ENCODE assay signal across 12 mouse cellular contexts in the genomic region with DNA sequence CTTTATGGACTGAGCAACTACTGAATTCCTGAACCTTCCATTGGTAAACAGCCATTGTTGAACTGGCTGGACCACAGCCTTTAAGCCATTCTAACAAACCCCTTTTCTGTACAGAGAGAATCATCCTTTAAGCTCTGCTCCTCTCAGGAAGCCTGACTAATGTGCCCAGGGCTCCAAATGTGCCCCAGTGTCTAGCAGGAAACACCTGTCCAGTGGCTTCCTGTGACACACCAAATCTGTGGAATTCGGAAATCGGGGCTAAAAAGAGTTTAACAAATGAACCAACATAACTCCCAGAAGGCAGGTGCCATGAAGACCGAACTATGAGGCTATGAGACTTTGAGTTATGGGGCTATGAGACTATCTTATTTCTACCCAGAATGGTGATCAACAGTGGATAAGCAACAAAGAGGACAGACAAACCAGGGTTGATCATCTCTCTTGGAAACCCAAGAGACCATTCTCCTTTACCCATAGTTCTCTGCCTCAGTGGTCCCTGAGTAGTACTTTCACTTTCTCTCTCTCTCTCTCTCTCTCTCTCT. TPM values are rescaled to one million over a fixed set of nuclear protein-coding genes. Genes with fewer than 3 reads are reported as not detected.
A peak's percentile ranks its signal among the peaks of the same experiment; 100 is the strongest.
DNase-seq lines count a peak whose midpoint lies in the region; ATAC-seq and TF ChIP-seq lines count a peak whose summit lies in the region.
"Had no signal": no experiment of that assay in that cellular context is flagged by ENCODE, and none has a peak within 500 bp of the region (broad histone marks: within the 10 kb centered on the region; RNA-seq: fewer than 3 reads in every experiment).

No protein-coding gene starts in this region.

- H3K4me2 ChIP-seq in heart, embryonic 11.5 days: no peak overlapping the region

- peak in 1 of 2 experiments; percentile 51 for DNase-seq in heart, adult 2 months
- DNase-seq in 416B (ENCODE audit: low read depth): peak; percentile 92
- DNase-seq in kidney, postnatal 14 days: peak; percentile 71
- no peak for DNase-seq in urinary bladder, adult 18-20 months (ENCODE audit: low spot score in 2 of 2)
- DNase-seq in neural tube, embryonic 10.5 days (ENCODE audit: extremely low spot score, low spot score): no peak
- DNase-seq in right cerebral cortex, postnatal 10 days (ENCODE audit: low spot score in 2 of 2): no peak
- DNase-seq: adrenal gland, postnatal 10 days; embryo, embryonic 11 days; thymus, adult 2 months had no signal

- no peak for TF ChIP-seq CTCF in heart, adult 2 months (IDR thresholded peaks at IDR 0.05)

- TF ChIP-seq EP300 in heart, adult 2 months (IDR thresholded peaks at IDR 0.05; ENCODE audit: insufficient read depth, low read depth, low read length): peak; percentile 83; the same call in 1 of the 2 replicates

- intact Hi-C loops in heart, adult 2 months (cut with DNase I): no loop called here

- no peaks in the 10 kb centered on the region for H3K27me3 ChIP-seq in heart, adult 2 months (ENCODE audit: control insufficient read depth, insufficient read depth, low read length)
- 0 out of 2 replicates have a peak, but pooled peaks cover 2% of the 10 kb centered on the region for H3K27me3 ChIP-seq in heart, embryonic 11.5 days (ENCODE audit: control insufficient read depth, insufficient read depth, low read length)

- peaks cover 33% of the 10 kb centered on the region for H3K4me1 ChIP-seq in heart, adult 2 months (ENCODE audit: control insufficient read depth, insufficient read depth, low read length)
- H3K4me1 ChIP-seq in heart, embryonic 11.5 days (ENCODE audit: control insufficient read depth, insufficient read depth, low read length): peaks cover 55% of the 10 kb centered on the region

- no peak for ATAC-seq in heart, embryonic 11.5 days (replicated peaks; ENCODE audit: insufficient number of reproducible peaks, low FRiP score, low TSS enrichment)
- ATAC-seq in granulocyte monocyte progenitor cell, adult 5-6 weeks (replicated peaks; ENCODE audit: poor library complexity, severe bottlenecking): peak; percentile 17; the same call in 1 of the 2 replicates
- ATAC-seq: intestine, embryonic 16.5 days had no signal

- H3K79me2 ChIP-seq in heart, adult 2 months (replicated peaks; ENCODE audit: control insufficient read depth, insufficient read depth, low read length): 0 out of 2 replicates have a peak, but pooled peaks cover 2% of the 10 kb centered on the region

- no peaks in the 10 kb centered on the region for H3K9me3 ChIP-seq in heart, embryonic 11.5 days (replicated peaks; ENCODE audit: control insufficient read depth, low read length)

- TF ChIP-seq POLR2A in heart, adult 2 months (IDR thresholded peaks at IDR 0.05; ENCODE audit: insufficient read depth, low read depth, low read length): 0 out of 2 replicates have a peak, but pooled peaks have one; percentile 21

- 52% methylated on average over 3 of the region's 3 CpGs for WGBS in heart, adult 2 months
- 62% methylated on average over 3 of the region's 3 CpGs for WGBS in heart, embryonic 11.5 days (ENCODE audit: insufficient replicate concordance)

- H3K27ac ChIP-seq in heart, adult 2 months: peak overlapping the region; percentile 84
- no peak overlapping the region; the same call in 1 of the 2 replicates for H3K27ac ChIP-seq in heart, embryonic 11.5 days (ENCODE audit: low read depth, low read length)

- H3K9ac ChIP-seq in heart, adult 2 months (ENCODE audit: low read depth, low read length): no peak overlapping the region
- no peak overlapping the region for H3K9ac ChIP-seq in heart, embryonic 11.5 days (ENCODE audit: low read depth, low read length)

- H3K4me3 ChIP-seq in heart, adult 2 months: no peak overlapping the region
- no peak overlapping the region for H3K4me3 ChIP-seq in heart, embryonic 11.5 days (ENCODE audit: low read depth, low read length)

- peaks cover 24% of the 10 kb centered on the region for H3K36me3 ChIP-seq in heart, adult 2 months (ENCODE audit: control insufficient read depth, insufficient read depth, low read length)
- H3K36me3 ChIP-seq in heart, embryonic 11.5 days (ENCODE audit: control insufficient read depth, insufficient read depth, low read length): no peaks in the 10 kb centered on the region

RNA-seq across cellular contexts. Expression of gene Sh3bp5, which starts 4.0 kb away (rescaled TPM):
- 10 to 100 TPM; 51.0 to 58.3 TPM for total RNA-seq in heart, adult 2 months (2021)
- polyA plus RNA-seq in heart, adult 2 months (2012; rRNA removed): 27.0 and 37.1 TPM in 2 replicates
- 10.9 and 16.8 TPM in 2 replicates for polyA plus RNA-seq in heart, embryonic 11.5 days (2014; fragmentation: Nextera tagmentation; extraction: Ambion mirVana)
- total RNA-seq in granulocyte monocyte progenitor cell, adult 5-6 weeks (2014; fragmentation: Nextera tagmentation): 5.0 and 6.3 TPM in 2 replicates
- 2.7 and 2.8 TPM in 2 replicates for total RNA-seq in granulocyte monocyte progenitor cell, adult 5-6 weeks (2017)

Comparison
In these comparisons a context has a peak if more than half of its experiments do, and no peak if none do; other contexts are left out.
1. DNase-seq: peak in 416B (single experiment) and kidney, postnatal 14 days (single experiment); none in urinary bladder, adult 18-20 months (0 of 2), neural tube, embryonic 10.5 days (single experiment) and right cerebral cortex, postnatal 10 days (0 of 2).
2. RNA of gene Sh3bp5, which starts 4.0 kb away (total RNA-seq): 51.0 to 58.3 TPM in heart, adult 2 months; 2.7 to 6.3 TPM in granulocyte monocyte progenitor cell, adult 5-6 weeks; every median in the first group is over 4 times any median in the second.